In the genomic region with DNA sequence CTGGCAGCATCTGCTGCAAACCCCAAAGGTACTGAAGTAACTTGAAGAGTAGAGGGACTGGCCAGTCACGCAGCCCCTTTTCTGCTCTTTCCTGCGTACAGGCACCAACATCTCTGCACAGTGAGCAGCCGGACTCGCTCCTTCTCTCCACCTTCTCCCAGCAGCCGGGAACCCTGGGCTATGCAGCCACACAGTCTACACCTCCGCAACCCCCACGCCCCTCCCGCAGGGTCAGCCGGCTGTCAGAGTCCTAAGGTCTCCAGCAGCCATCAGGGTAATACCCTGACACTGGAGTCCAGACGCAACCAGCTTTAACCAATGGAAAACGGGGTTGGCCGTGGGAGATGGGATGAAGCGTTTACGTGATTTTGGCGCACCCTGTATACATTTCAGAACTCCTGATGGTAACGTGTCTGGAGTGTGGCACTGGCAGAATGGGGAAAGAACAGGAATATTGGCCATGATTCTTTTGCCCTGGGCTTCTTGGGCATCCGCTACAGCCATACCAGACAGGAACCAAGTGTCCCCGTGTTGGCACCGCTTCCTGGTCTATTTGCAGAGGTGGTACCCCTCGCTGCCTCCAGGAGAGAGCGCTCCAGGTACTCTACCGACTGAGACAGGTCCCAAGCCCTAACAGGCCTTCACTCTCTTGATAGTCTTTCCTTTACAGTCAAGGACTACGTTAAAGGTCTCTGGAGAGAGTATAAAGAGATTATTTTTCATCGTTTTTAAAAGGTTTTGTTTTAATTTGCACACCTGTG, we compare ENCODE assay signal across 9 mouse cellular contexts. TPM values are rescaled to one million over a fixed set of nuclear protein-coding genes. Genes with fewer than 3 reads are reported as not detected.
DNase-seq lines count a peak whose midpoint lies in the region; ATAC-seq and TF ChIP-seq lines count a peak whose summit lies in the region.
"Had no signal": no experiment of that assay in that cellular context is flagged by ENCODE, and none has a peak within 500 bp of the region (broad histone marks: within the 10 kb centered on the region; RNA-seq: fewer than 3 reads in every experiment).

No protein-coding gene starts in this region.

- no peaks in the 10 kb centered on the region for H3K9me3 ChIP-seq in kidney, postnatal 0 days (replicated peaks; ENCODE audit: low read length)
- 0 out of 2 replicates have a peak, but pooled peaks cover 6% of the 10 kb centered on the region for H3K9me3 ChIP-seq in embryonic facial prominence, embryonic 13.5 days
- H3K9me3 ChIP-seq in hindbrain, embryonic 15.5 days: no peaks in the 10 kb centered on the region
- no peaks in the 10 kb centered on the region for H3K9me3 ChIP-seq in midbrain, embryonic 12.5 days

- no peak overlapping the region for H3K4me3 ChIP-seq in kidney, postnatal 0 days (replicated peaks; ENCODE audit: low read depth, low read length)
- peak overlapping the region; percentile 30 for H3K4me3 ChIP-seq in embryonic facial prominence, embryonic 13.5 days
- peak overlapping the region; percentile 10 for H3K4me3 ChIP-seq in hindbrain, embryonic 15.5 days
- H3K4me3 ChIP-seq in midbrain, embryonic 12.5 days: no peak overlapping the region

- H3K9ac ChIP-seq in kidney, postnatal 0 days (ENCODE audit: low read depth, low read length): 0 out of 2 replicates have a peak overlapping the region, but pooled peaks have one; percentile 8
- peak overlapping the region; percentile 41 for H3K9ac ChIP-seq in embryonic facial prominence, embryonic 13.5 days
- H3K9ac ChIP-seq in hindbrain, embryonic 15.5 days: no peak overlapping the region
- peak overlapping the region; percentile 2; the same call in 1 of the 2 replicates for H3K9ac ChIP-seq in midbrain, embryonic 12.5 days (replicated peaks)

- peak; percentile 47; the same call in 1 of the 2 replicates for ATAC-seq in kidney, postnatal 0 days (replicated peaks; ENCODE audit: low FRiP score, low read depth)
- ATAC-seq in embryonic facial prominence, embryonic 13.5 days (ENCODE audit: insufficient number of reproducible peaks, insufficient read depth, low FRiP score, low TSS enrichment, low read depth): no peak
- 0 out of 2 replicates have a peak, but pooled peaks have one; percentile 36 for ATAC-seq in hindbrain, embryonic 15.5 days (ENCODE audit: low FRiP score, low read depth)
- ATAC-seq in midbrain, embryonic 12.5 days (ENCODE audit: low FRiP score, low read depth): 0 out of 2 replicates have a peak, but pooled peaks have one; percentile 19
- ATAC-seq: Patski had no signal

- no peaks in the 10 kb centered on the region for H3K27me3 ChIP-seq in kidney, postnatal 0 days (ENCODE audit: insufficient read depth, low read length)
- H3K27me3 ChIP-seq in embryonic facial prominence, embryonic 13.5 days: peaks cover 34% of the 10 kb centered on the region
- H3K27me3 ChIP-seq in hindbrain, embryonic 15.5 days: no peaks in the 10 kb centered on the region
- 0 out of 2 replicates have a peak, but pooled peaks cover 8% of the 10 kb centered on the region for H3K27me3 ChIP-seq in midbrain, embryonic 12.5 days
- H3K27me3 ChIP-seq: Patski had no signal

- H3K4me2 ChIP-seq in kidney, postnatal 0 days (ENCODE audit: low read length): peak overlapping the region; percentile 45
- peak overlapping the region; percentile 52 for H3K4me2 ChIP-seq in embryonic facial prominence, embryonic 13.5 days
- H3K4me2 ChIP-seq in hindbrain, embryonic 15.5 days: peak overlapping the region; percentile 44
- H3K4me2 ChIP-seq in midbrain, embryonic 12.5 days (replicated peaks): peak overlapping the region; percentile 43

- 0 out of 2 replicates have a peak, but pooled peaks cover 3% of the 10 kb centered on the region for H3K4me1 ChIP-seq in kidney, postnatal 0 days (replicated peaks; ENCODE audit: insufficient read depth, low read length)
- H3K4me1 ChIP-seq in embryonic facial prominence, embryonic 13.5 days: peaks cover 25% of the 10 kb centered on the region
- H3K4me1 ChIP-seq in hindbrain, embryonic 15.5 days (replicated peaks): peaks cover 6% of the 10 kb centered on the region
- peaks cover 4% of the 10 kb centered on the region for H3K4me1 ChIP-seq in midbrain, embryonic 12.5 days

- 39% methylated on average over 24 of the region's 24 CpGs for WGBS in kidney, postnatal 0 days
- 31% methylated on average over 24 of the region's 24 CpGs for WGBS in embryonic facial prominence, embryonic 13.5 days
- WGBS in hindbrain, embryonic 15.5 days: 33% methylated on average over 24 of the region's 24 CpGs
- WGBS in midbrain, embryonic 12.5 days: 28% methylated on average over 24 of the region's 24 CpGs

- DNase-seq in kidney, postnatal 0 days (ENCODE audit: low spot score): peak; percentile 24
- DNase-seq in kidney, adult 11 months: no peak
- DNase-seq in right cerebral cortex, adult 18-20 months: no peak
- DNase-seq in layer of hippocampus, adult 11-12 months (ENCODE audit: low spot score): no peak
- no peak for DNase-seq in cerebellum, adult 9-10 months

- H3K36me3 ChIP-seq in kidney, postnatal 0 days (ENCODE audit: insufficient read depth, low read length): no peaks in the 10 kb centered on the region
- H3K36me3 ChIP-seq in embryonic facial prominence, embryonic 13.5 days: no peaks in the 10 kb centered on the region
- no peaks in the 10 kb centered on the region for H3K36me3 ChIP-seq in hindbrain, embryonic 15.5 days
- no peaks in the 10 kb centered on the region for H3K36me3 ChIP-seq in midbrain, embryonic 12.5 days

- TF ChIP-seq CTCF in kidney, postnatal 0 days (IDR thresholded peaks at IDR 0.05; ENCODE audit: low read depth): peak; percentile 47

- H3K27ac ChIP-seq in kidney, postnatal 0 days: no peak overlapping the region
- no peak overlapping the region for H3K27ac ChIP-seq in embryonic facial prominence, embryonic 13.5 days
- H3K27ac ChIP-seq in hindbrain, embryonic 15.5 days (replicated peaks): no peak overlapping the region
- H3K27ac ChIP-seq in midbrain, embryonic 12.5 days (replicated peaks): no peak overlapping the region

RNA-seq across cellular contexts. Expression of a gene that starts 5.7 kb away (rescaled TPM):
- 566 and 696 TPM in 2 replicates for polyA plus RNA-seq in kidney, postnatal 0 days (2015; fragmentation: Nextera tagmentation; extraction: Ambion mirVana)
- polyA plus RNA-seq in embryonic facial prominence, embryonic 13.5 days (2015; fragmentation: Nextera tagmentation; extraction: Ambion mirVana): 583 and 635 TPM in 2 replicates
- polyA plus RNA-seq in hindbrain, embryonic 15.5 days (2015; fragmentation: Nextera tagmentation; extraction: Ambion mirVana): 306 and 326 TPM in 2 replicates
- 371 and 423 TPM in 2 replicates for polyA plus RNA-seq in midbrain, embryonic 12.5 days (2016; fragmentation: Nextera tagmentation; extraction: Ambion mirVana)

Comparison
In these comparisons a context has a peak if more than half of its experiments do, and no peak if none do; other contexts are left out.
1. H3K4me3 ChIP-seq: peak in embryonic facial prominence, embryonic 13.5 days (single experiment) and hindbrain, embryonic 15.5 days (single experiment); none in kidney, postnatal 0 days (single experiment) and midbrain, embryonic 12.5 days (single experiment).
2. Peak in every context shown above with its lines, with median percentiles within 50 percentile points of each other: H3K4me2 ChIP-seq.